Mouse (Mus musculus): ENCODE results near the gene Cilp2. TPM values are rescaled to one million over a fixed set of nuclear protein-coding genes. Genes with fewer than 3 reads are reported as not detected.

Cilp2 gene
- 1.2 and 1.6 TPM in 2 replicates for polyA plus RNA-seq (2015; fragmentation: Nextera tagmentation; extraction: Ambion mirVana)

DNA sequence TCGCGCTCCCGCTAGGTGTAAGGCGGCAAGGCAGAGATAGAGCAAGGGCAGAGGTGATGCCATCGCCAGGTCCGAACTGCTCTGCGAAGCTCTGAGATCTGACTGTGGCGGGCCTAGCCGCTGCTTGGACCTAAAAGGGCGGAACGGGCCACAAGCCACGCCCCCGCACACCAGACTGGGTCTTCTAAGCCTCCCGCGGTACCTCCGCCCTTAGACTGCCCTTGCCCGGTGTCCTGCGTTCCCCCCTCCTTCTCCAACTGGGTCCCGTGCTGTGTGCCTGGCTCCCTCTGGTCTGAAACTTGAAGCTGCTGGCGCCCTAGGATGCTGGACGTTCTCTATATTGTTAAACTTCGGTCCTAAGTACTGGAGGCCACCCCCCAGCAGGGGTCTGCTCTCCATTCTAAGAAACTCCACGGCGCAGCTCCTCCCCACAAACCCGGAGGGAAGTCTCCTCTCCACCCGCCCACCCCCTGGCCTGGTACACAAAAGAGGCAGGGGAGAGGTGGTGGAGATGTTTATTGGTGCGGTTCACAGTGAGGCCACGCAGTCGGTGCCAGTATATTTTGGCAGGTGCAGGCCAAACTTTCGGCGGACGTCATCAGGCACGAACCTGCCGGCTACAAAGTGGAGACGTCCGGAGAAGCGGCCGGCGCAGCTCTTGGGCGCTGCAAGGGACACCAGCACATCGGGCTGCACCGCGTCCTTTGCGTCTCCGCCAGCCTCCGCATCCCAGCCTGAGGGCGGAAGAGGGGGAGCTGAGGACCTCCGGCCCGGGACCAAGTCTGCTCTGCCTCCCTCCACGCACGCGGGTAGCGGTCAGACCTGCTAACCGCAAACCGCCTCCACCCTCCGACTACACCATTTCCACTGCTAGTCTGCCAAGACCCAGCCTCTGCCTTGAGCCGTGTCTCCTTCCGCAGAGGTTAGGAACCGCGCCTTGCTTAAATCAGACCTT is at the start of gene Cilp2:
Cilp2 (minus strand) TSS at position 399 of the 955 bp plus-strand sequence.
- peak within 1 kb of the TSS; percentile 48 for H3K9ac ChIP-seq
- H3K4me1 ChIP-seq, result peaks cover 28% of the 10 kb centered on the region
- H3K27ac ChIP-seq, result no peak within 1 kb of the TSS
- peak within 1 kb of the TSS; percentile 63 for H3K4me2 ChIP-seq (replicated peaks)
- WGBS, result 1% methylated on average over 59 of the region's 60 CpGs
- H3K27me3 ChIP-seq, result peaks cover 99% of the 10 kb centered on the region
- H3K36me3 ChIP-seq, result peaks cover 5% of the 10 kb centered on the region
- peak within 1 kb of the TSS; percentile 36 for H3K4me3 ChIP-seq
- H3K9me3 ChIP-seq, result no peaks in the 10 kb centered on the region
- ATAC-seq (ENCODE audit: low FRiP score, low read depth), result no peak

DNA sequence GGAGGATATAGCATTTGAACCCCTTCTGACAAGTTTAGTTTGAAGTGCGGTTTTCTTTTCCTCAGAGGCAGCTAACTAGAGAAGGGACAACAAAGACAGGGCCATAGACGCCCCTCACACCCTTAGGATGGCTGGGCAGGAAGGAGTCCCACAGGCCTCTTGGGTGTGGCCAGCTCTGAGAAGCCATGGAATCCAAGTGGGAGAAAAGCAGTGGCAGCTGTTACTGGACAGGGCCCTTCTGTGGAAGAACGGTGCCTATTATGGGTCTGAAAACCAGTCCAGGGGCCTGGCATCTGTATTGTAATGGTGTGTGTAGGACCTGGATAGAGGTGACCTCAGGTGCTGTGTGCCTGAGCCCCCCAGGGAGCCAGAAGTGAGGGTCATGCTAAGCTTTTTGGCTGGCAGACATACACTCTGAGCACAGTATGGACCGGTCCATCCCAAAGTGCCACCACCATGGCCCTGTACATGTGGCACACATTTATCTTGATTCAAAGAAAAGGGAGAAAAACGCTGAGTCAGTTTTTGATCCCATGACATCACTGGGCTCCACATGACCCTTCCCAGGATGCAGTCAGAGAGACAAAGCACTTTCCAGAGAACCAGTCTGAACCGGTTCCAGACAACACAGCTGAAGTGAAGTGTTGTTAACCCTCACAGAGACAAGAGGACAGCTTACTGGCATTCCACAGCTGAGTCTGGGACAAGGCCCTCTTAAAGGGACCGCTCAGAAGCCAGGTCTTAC is 48.7 kb upstream of the Cilp2 start:
- no peaks in the 10 kb centered on the region for H3K27me3 ChIP-seq
- no peak overlapping the region for H3K4me2 ChIP-seq (replicated peaks)
- no peak overlapping the region; the same call in 1 of the 2 replicates for H3K9ac ChIP-seq
- H3K9me3 ChIP-seq, result no peaks in the 10 kb centered on the region
- peaks cover 34% of the 10 kb centered on the region for H3K36me3 ChIP-seq
- H3K4me3 ChIP-seq, result no peak overlapping the region
- H3K27ac ChIP-seq, result 0 out of 2 replicates have a peak overlapping the region, but pooled peaks have one; percentile 39
- 72% methylated on average over 7 of the region's 7 CpGs for WGBS
- peak; percentile 74 for ATAC-seq (ENCODE audit: low FRiP score, low read depth)
- peaks cover 18% of the 10 kb centered on the region for H3K4me1 ChIP-seq

DNA sequence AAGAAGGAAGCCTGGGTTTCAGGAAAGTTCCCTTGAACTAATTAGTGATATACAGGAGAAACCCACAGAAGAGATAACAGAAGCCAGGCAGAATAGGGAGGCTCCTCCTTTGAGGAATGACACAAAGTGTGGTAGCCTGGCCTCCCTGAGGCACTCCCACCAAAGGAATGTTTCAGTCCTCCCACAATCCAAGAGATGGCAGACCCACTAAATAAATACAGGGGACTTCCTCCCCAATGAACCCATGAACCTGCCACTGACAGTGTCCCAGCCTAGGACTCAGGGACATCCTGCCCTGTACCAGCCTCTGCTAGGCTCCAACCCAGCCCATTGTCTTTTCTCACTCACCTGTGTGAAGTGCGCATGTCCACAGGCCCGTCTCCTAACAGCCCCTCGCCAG is 47.9 kb upstream of the Cilp2 start:
- Histone ChIP-seq H3K4me1 (peaks cover 16% of the 10 kb centered on the region), H3K36me3 (peaks cover 37% of the 10 kb centered on the region), H3K27me3 (no peaks in the 10 kb centered on the region), H3K4me3 (no peak overlapping the region), H3K9ac (no peak overlapping the region), H3K9me3 (no peaks in the 10 kb centered on the region), H3K27ac (no peak overlapping the region), H3K4me2 (replicated peaks) (no peak overlapping the region)
- 88% methylated on average over 3 of the region's 3 CpGs for WGBS
- no peak for ATAC-seq (ENCODE audit: low FRiP score, low read depth)

DNA sequence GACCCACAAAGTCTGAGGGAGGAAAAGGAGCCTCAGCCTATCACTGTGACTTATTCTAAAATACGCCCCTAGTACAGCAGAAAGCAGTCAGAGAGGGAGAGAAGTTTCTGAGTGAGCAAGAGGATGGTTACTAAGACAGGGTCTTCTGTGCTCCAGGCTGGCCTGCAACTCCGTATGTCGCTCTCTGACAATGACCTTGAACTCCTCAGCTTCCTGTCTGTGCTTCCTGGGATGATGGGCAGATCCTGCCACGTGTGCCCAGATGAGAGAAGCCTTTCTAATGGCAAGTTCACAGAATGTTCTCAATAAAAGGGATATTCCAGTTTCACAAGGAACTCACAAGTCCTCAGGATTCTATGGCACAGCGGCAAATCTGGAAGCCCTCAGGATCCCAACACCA is 47.1 kb upstream of the Cilp2 start:
- Histone ChIP-seq H3K27me3 (no peaks in the 10 kb centered on the region), H3K36me3 (peaks cover 37% of the 10 kb centered on the region), H3K9me3 (no peaks in the 10 kb centered on the region), H3K4me3 (no peak overlapping the region), H3K9ac (no peak overlapping the region), H3K4me2 (replicated peaks) (no peak overlapping the region), H3K4me1 (peaks cover 8% of the 10 kb centered on the region), H3K27ac (no peak overlapping the region)
- ATAC-seq (ENCODE audit: low FRiP score, low read depth), result no peak
- WGBS, result 90% methylated on average over 5 of the region's 5 CpGs

DNA sequence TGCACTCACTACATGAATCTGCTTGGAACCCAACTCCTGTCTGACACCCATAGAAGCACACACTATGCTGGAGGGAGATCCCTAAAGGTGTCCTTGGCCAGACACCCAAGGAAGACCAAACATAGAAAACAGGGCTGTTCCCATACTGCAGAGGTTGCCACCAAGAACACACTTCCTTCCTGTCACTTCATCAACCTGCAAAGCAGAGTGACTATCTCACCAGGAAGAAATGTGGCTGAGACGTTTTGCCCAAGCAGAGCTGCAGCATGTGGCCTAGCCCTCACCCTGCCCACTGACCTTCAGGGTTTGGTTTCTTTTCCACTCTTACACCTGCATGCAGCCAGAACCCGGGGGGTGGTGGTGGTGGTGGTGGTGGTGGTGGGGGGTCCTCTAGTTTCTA is 46.3 kb upstream of the Cilp2 start:
- no peak overlapping the region for H3K4me3 ChIP-seq
- ATAC-seq (ENCODE audit: low FRiP score, low read depth), result no peak
- H3K36me3 ChIP-seq, result peaks cover 38% of the 10 kb centered on the region
- H3K27ac ChIP-seq, result no peak overlapping the region
- no peak overlapping the region for H3K4me2 ChIP-seq (replicated peaks)
- 74% methylated on average over 2 of the region's 2 CpGs for WGBS
- no peak overlapping the region for H3K9ac ChIP-seq
- H3K9me3 ChIP-seq, result no peaks in the 10 kb centered on the region
- H3K27me3 ChIP-seq, result no peaks in the 10 kb centered on the region
- peaks cover 7% of the 10 kb centered on the region for H3K4me1 ChIP-seq

DNA sequence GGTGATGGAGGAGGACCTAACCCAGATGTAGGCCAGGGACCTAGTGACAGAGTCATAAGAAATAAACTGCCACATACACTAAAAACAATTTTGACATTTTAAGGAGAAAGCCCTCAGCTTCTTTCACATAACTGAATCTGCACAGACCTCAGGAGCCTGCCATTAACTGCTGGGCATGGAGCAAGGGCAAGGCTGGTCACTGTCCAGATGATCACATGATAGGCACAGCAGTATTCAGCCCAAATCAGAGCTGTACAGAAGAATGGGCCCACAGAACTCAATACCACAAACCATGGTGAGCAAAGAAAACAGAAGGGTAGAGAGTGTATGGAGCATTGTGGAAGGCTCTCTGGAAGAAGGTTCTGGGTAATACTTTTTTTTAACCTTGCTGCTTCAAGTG is 39.4 kb upstream of the Cilp2 start:
- H3K36me3 ChIP-seq, result peaks cover 14% of the 10 kb centered on the region
- no peak overlapping the region for H3K27ac ChIP-seq
- ATAC-seq (ENCODE audit: low FRiP score, low read depth), result no peak
- no peak overlapping the region for H3K9ac ChIP-seq
- H3K27me3 ChIP-seq, result no peaks in the 10 kb centered on the region
- H3K9me3 ChIP-seq, result no peaks in the 10 kb centered on the region
- H3K4me1 ChIP-seq, result 0 out of 2 replicates have a peak, but pooled peaks cover 3% of the 10 kb centered on the region
- no peak overlapping the region for H3K4me2 ChIP-seq (replicated peaks)
- H3K4me3 ChIP-seq, result no peak overlapping the region

DNA sequence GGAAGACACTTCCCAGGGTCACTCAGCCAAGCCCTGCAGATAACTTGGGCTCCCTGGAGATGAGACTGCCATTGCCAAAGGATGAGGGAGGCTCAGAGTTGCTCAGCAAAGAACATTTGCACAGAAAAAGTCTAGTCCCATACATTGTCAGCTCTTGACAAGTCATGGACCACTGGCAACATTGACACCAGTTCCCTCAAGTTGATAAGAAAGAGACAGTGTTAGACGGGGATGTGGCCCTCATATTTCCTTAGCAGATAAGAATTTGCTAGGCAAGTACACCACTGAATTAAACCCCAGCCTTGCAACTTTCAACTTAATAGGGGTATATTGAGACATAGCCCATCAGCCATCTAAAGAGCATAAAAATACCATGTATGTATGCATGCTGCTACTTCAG is 36.5 kb upstream of the Cilp2 start:
- WGBS, result 82% methylated on average over 1 of the region's 1 CpGs
- Histone ChIP-seq H3K4me2 (replicated peaks) (no peak overlapping the region), H3K9ac (no peak overlapping the region), H3K36me3 (peaks cover 10% of the 10 kb centered on the region), H3K9me3 (no peaks in the 10 kb centered on the region), H3K27me3 (no peaks in the 10 kb centered on the region), H3K4me1 (peaks cover 18% of the 10 kb centered on the region), H3K4me3 (no peak overlapping the region), H3K27ac (no peak overlapping the region)
- ATAC-seq (ENCODE audit: low FRiP score, low read depth), result no peak

DNA sequence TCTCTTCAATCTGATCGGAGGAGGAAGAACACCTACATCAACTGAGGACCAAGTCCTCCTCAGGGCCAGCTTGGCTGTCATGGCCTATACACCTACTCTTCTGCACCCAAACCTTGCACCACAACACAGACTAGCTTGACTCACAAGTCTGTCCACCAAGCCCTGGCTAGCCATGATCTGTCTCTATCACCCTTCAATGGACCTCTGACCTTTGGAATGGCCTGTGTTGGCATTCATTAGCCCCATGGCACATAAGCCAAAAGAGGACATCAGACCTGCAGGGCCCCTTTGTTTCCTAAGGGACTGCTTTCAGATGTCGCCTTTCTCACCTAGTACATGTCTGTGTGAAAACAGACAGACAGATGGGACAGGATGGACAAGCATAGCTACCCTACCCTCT is 33.7 kb upstream of the Cilp2 start:
- no peak for ATAC-seq (ENCODE audit: low FRiP score, low read depth)
- H3K9me3 ChIP-seq, result no peaks in the 10 kb centered on the region
- H3K4me1 ChIP-seq, result peaks cover 18% of the 10 kb centered on the region
- no peak overlapping the region for H3K4me2 ChIP-seq (replicated peaks)
- H3K27ac ChIP-seq, result peak overlapping the region; percentile 61; the same call in 1 of the 2 replicates
- H3K4me3 ChIP-seq, result no peak overlapping the region
- H3K27me3 ChIP-seq, result no peaks in the 10 kb centered on the region
- 86% methylated on average over 2 of the region's 2 CpGs for WGBS
- H3K36me3 ChIP-seq, result peaks cover 19% of the 10 kb centered on the region
- no peak overlapping the region for H3K9ac ChIP-seq

DNA sequence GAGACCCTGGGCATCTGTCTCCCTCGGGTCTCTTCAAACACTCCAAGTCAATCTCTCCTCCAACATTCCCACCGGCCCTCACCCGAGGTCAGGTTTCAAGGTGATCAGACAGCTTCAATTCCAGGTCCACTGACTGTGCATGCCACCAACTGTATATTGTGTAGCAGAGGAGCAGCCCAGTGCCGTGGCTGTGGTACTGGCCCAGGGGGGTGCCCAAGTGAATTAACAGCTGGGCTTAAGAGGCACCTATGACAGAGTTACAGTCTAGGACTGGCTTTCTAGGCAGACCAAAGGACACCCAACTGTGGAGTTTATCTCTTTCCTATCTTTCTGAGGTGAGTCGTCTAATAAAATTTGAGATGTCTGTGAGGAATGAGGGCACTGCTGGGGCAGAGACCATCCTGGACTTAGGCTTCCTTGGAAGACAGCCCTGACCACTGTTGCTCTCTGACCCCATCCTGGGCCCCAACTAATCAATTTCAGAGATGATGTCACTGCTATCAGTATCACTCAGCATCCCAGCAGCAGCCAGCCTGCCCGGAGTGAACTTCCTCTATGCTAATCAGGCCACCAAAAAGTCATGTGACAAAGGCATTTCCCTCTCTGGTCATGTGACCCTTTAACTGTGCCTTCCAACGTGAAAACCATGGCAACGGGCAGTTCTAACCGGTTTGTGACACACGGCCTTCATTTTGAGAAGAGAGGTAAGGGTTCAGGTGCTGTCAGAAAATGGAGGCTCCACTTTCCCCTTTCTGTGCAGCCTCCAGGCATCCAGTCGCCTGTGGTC is 32.6 kb upstream of the Cilp2 start:
- ATAC-seq (ENCODE audit: low FRiP score, low read depth), result peak; percentile 42
- Histone ChIP-seq H3K27ac (peak overlapping the region; percentile 61; the same call in 1 of the 2 replicates), H3K4me1 (peaks cover 18% of the 10 kb centered on the region), H3K9ac (no peak overlapping the region), H3K9me3 (no peaks in the 10 kb centered on the region), H3K27me3 (no peaks in the 10 kb centered on the region), H3K4me2 (replicated peaks) (peak overlapping the region; percentile 2; the same call in 1 of the 2 replicates), H3K4me3 (no peak overlapping the region), H3K36me3 (peaks cover 30% of the 10 kb centered on the region)
- WGBS, result 38% methylated on average over 11 of the region's 11 CpGs

DNA sequence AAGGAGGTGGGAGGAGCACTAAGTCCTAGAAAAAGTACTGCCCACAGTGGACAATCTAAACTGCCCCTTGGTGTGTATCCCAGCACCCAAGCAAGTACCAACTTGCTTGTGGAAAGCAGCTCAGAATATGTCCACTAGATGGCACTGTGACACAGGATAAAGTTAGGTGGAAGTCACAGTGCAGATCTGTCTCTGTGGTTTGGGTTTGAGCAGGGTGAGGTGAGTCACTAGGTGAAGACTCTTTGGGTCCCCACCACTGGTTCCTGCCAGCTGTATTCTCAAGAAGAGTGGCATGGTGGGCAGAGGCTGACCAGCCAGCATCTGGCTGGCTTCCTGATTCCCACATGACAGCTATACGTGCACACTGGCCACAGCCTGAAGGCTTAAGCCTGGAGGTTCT is 31.5 kb upstream of the Cilp2 start:
- ATAC-seq (ENCODE audit: low FRiP score, low read depth), result peak; percentile 60
- no peaks in the 10 kb centered on the region for H3K9me3 ChIP-seq
- peaks cover 41% of the 10 kb centered on the region for H3K36me3 ChIP-seq
- no peaks in the 10 kb centered on the region for H3K27me3 ChIP-seq
- no peak overlapping the region; the same call in 1 of the 2 replicates for H3K9ac ChIP-seq
- H3K27ac ChIP-seq, result no peak overlapping the region
- H3K4me2 ChIP-seq (replicated peaks), result no peak overlapping the region
- no peak overlapping the region for H3K4me3 ChIP-seq
- peaks cover 18% of the 10 kb centered on the region for H3K4me1 ChIP-seq
- WGBS, result 74% methylated on average over 1 of the region's 1 CpGs

DNA sequence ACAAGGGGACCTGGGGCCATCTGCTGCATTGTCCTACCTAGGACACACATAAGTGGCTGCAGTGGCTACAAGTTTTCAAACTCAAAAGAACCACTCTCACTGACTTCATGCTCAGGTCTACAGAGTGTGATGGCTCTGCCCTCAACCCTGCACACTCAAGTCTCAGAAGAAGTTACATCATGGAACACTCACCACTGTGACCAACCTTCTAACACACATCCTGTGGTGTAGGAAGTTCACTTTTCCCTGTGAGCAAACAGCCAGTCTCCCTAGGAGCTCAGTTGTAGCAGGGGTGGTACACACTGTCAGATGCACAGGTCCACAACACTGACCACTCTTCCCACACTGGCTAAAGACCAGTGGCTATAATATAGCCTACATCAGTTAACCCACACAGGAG is 31.0 kb upstream of the Cilp2 start:
- H3K4me1 ChIP-seq, result peaks cover 16% of the 10 kb centered on the region
- no peak overlapping the region for H3K9ac ChIP-seq
- no peaks in the 10 kb centered on the region for H3K9me3 ChIP-seq
- H3K27me3 ChIP-seq, result no peaks in the 10 kb centered on the region
- no peak for ATAC-seq (ENCODE audit: low FRiP score, low read depth)
- H3K36me3 ChIP-seq, result peaks cover 46% of the 10 kb centered on the region
- H3K4me3 ChIP-seq, result no peak overlapping the region
- no peak overlapping the region for H3K27ac ChIP-seq
- H3K4me2 ChIP-seq (replicated peaks), result no peak overlapping the region
